In the genomic region with DNA sequence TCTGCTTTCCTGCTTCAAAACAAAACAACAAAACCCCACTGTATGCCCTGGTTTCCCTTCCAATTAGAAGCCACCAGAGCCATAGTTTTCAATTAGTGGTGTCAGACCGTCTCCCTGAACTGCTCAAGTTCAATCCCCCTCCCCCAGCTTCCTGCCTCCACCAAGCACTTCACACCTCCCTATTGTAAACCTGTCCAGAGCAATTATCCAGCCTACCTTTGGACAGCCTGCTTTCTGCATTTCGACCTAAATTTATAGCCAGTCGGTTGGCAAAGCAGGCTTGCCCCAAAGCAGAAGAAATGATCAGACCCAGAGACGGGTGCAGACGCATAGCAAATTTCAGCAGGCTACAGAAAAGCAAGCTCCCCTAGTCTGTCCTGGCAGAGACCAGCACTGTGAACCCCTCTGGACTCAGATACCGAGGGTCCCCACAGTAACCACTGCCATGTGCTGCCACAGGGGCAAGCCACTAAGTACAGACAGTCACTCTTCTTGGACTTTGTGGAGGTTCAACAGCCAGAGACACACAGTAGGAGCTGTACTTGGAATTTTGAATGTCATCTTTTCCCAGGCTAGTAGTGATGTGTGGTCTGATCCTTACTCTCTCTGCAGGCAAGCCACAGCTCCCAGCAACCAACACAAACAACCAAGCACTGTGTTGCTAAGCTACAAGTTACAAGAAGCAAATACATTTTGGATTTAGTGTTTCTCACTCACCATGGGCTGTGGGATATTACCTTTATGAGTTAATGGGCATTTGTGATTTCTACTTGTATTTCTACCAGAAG, we compare ENCODE assay signal across 13 mouse cellular contexts. TPM values are rescaled to one million over a fixed set of nuclear protein-coding genes. Genes with fewer than 3 reads are reported as not detected.
A peak's percentile ranks its signal among the peaks of the same experiment; 100 is the strongest.
DNase-seq lines count a peak whose midpoint lies in the region; ATAC-seq and TF ChIP-seq lines count a peak whose summit lies in the region.
"Had no signal": no experiment of that assay in that cellular context is flagged by ENCODE, and none has a peak within 500 bp of the region (broad histone marks: within the 10 kb centered on the region; RNA-seq: fewer than 3 reads in every experiment).

No protein-coding gene starts in this region.

- 0 out of 2 replicates have a peak overlapping the region, but pooled peaks have one; percentile 5 for H3K27ac ChIP-seq in kidney, embryonic 15.5 days
- 0 out of 2 replicates have a peak overlapping the region, but pooled peaks have one; percentile 14 for H3K27ac ChIP-seq in intestine, embryonic 15.5 days
- H3K27ac ChIP-seq in small intestine, adult 2 months (ENCODE audit: insufficient read depth, low read depth, low read length), result peak overlapping the region; percentile 73
- H3K27ac ChIP-seq: liver, embryonic 14.5 days; macrophage had no signal

- no peak overlapping the region for H3K4me2 ChIP-seq in kidney, embryonic 15.5 days
- peak overlapping the region; percentile 29 for H3K4me2 ChIP-seq in intestine, embryonic 15.5 days (replicated peaks)

- peak; percentile 30; the same call in 1 of the 2 replicates for ATAC-seq in kidney, embryonic 15.5 days (replicated peaks; ENCODE audit: low FRiP score)
- no peak for ATAC-seq in intestine, embryonic 15.5 days
- ATAC-seq in cerebellum, adult (ENCODE audit: insufficient number of reproducible peaks, low FRiP score, low TSS enrichment), result no peak

- H3K36me3 ChIP-seq in kidney, embryonic 15.5 days, result no peaks in the 10 kb centered on the region
- no peaks in the 10 kb centered on the region for H3K36me3 ChIP-seq in intestine, embryonic 15.5 days
- no peaks in the 10 kb centered on the region for H3K36me3 ChIP-seq in small intestine, adult 2 months (ENCODE audit: control insufficient read depth, insufficient read depth, low read length)

- DNase-seq in kidney, postnatal 14 days, result no peak
- DNase-seq in brain, embryonic 14.5 days (ENCODE audit: low read depth), result peak; percentile 72
- no peak for DNase-seq in gastrocnemius, postnatal 25 days
- DNase-seq: cerebellum, adult 9-11 months; kidney, adult 8-10 months; right cerebral cortex, adult 18-20 months had no signal

- no peaks in the 10 kb centered on the region for H3K27me3 ChIP-seq in kidney, embryonic 15.5 days
- H3K27me3 ChIP-seq in intestine, embryonic 15.5 days (replicated peaks), result no peaks in the 10 kb centered on the region
- no peaks in the 10 kb centered on the region for H3K27me3 ChIP-seq in small intestine, adult 2 months (ENCODE audit: control insufficient read depth, insufficient read depth, low read length)

- peaks cover 54% of the 10 kb centered on the region for H3K4me1 ChIP-seq in kidney, embryonic 15.5 days
- peaks cover 72% of the 10 kb centered on the region for H3K4me1 ChIP-seq in intestine, embryonic 15.5 days (replicated peaks)
- H3K4me1 ChIP-seq in small intestine, adult 2 months (ENCODE audit: control insufficient read depth, insufficient read depth, insufficient read length, low read length), result peaks cover 68% of the 10 kb centered on the region

- no peak for TF ChIP-seq CTCF in brain, embryonic 14.5 days (IDR thresholded peaks at IDR 0.05; ENCODE audit: borderline replicate concordance, extremely low read depth, insufficient read depth, insufficient read length)
- no peak for TF ChIP-seq CTCF in small intestine, adult 2 months (IDR thresholded peaks at IDR 0.05; ENCODE audit: extremely low read depth, insufficient read length, insufficient replicate concordance, low read depth, low read length)

- WGBS in kidney, embryonic 15.5 days, result 19% methylated on average over 6 of the region's 6 CpGs
- WGBS in intestine, embryonic 15.5 days, result 22% methylated on average over 6 of the region's 6 CpGs
- WGBS in small intestine, adult 2 months, result 20% methylated on average over 6 of the region's 6 CpGs

- H3K9me3 ChIP-seq in kidney, embryonic 15.5 days (replicated peaks), result no peaks in the 10 kb centered on the region
- no peaks in the 10 kb centered on the region for H3K9me3 ChIP-seq in intestine, embryonic 15.5 days

- no peak overlapping the region for H3K9ac ChIP-seq in kidney, embryonic 15.5 days
- no peak overlapping the region for H3K9ac ChIP-seq in intestine, embryonic 15.5 days
- H3K9ac ChIP-seq: liver, embryonic 14.5 days had no signal

- H3K4me3 ChIP-seq in kidney, embryonic 15.5 days (replicated peaks), result no peak overlapping the region
- H3K4me3 ChIP-seq in intestine, embryonic 15.5 days (replicated peaks), result no peak overlapping the region
- peak overlapping the region; percentile 4; the same call in 1 of the 2 replicates for H3K4me3 ChIP-seq in small intestine, adult 2 months (ENCODE audit: low read depth, low read length)
- H3K4me3 ChIP-seq: myocyte had no signal

- no peak for TF ChIP-seq POLR2A in brain, embryonic 14.5 days (IDR thresholded peaks at IDR 0.05; ENCODE audit: borderline replicate concordance, extremely low read depth, insufficient read depth, insufficient read length, poor library complexity, severe bottlenecking)
- no peak for TF ChIP-seq POLR2A in small intestine, adult 2 months (IDR thresholded peaks at IDR 0.05; ENCODE audit: low read depth, low read length)

RNA-seq across cellular contexts. Expression of a gene that starts 21.4 kb away (rescaled TPM):
- polyA plus RNA-seq in kidney, embryonic 15.5 days (2015; fragmentation: Nextera tagmentation; extraction: Ambion mirVana), result 7.3 and 8.1 TPM in 2 replicates
- polyA plus RNA-seq in brain, embryonic 14.5 days (2012; rRNA removed), result 27.4 and 39.1 TPM in 2 replicates
- polyA plus RNA-seq in intestine, embryonic 15.5 days (2015; fragmentation: Nextera tagmentation; extraction: Ambion mirVana), result 17.1 and 19.5 TPM in 2 replicates
- polyA plus RNA-seq in small intestine, adult 2 months (2012; rRNA removed), result 20.5 and 29.8 TPM in 2 replicates
- 10 to 100 TPM; 35.9 to 38.8 TPM for total RNA-seq in gastrocnemius, postnatal 25 days (2021)

Comparison
In these comparisons a context has a peak if more than half of its experiments do, and no peak if none do; other contexts are left out.
1. H3K27ac ChIP-seq: peak in every context shown above with its lines; median percentile 73 in small intestine, adult 2 months; 14 in intestine, embryonic 15.5 days; 5 in kidney, embryonic 15.5 days.